Mouse (Mus musculus): ENCODE measurements around the gene Sik1. TPM values are rescaled to one million over a fixed set of nuclear protein-coding genes. Genes with fewer than 3 reads are reported as not detected.

Gene Sik1
- total RNA-seq, 2 experiments from 2014 or later: 1.5 to 3.5 TPM

GRCm38 (mm10) chr17:31877181-31877581 is 21.6 kb upstream of the Sik1 start:
- ATAC-seq (replicated peaks; ENCODE audit: low FRiP score, poor library complexity, severe bottlenecking): no peak

GRCm38 (mm10) chr17:31876775-31877174 is 21.2 kb upstream of the Sik1 start:
- ATAC-seq (replicated peaks; ENCODE audit: low FRiP score, poor library complexity, severe bottlenecking): no peak

- no peak for ATAC-seq (replicated peaks; ENCODE audit: low FRiP score, poor library complexity, severe bottlenecking)
Observed at GRCm38 (mm10) chr17:31875326-31875930, 19.8 kb upstream of the Sik1 start.

GRCm38 (mm10) chr17:31874691-31875090 is 19.1 kb upstream of the Sik1 start:
- ATAC-seq (replicated peaks; ENCODE audit: low FRiP score, poor library complexity, severe bottlenecking): no peak

GRCm38 (mm10) chr17:31873973-31874372 is 18.4 kb upstream of the Sik1 start:
- no peak for ATAC-seq (replicated peaks; ENCODE audit: low FRiP score, poor library complexity, severe bottlenecking)

GRCm38 (mm10) chr17:31873185-31873870 is 17.7 kb upstream of the Sik1 start:
- ATAC-seq (replicated peaks; ENCODE audit: low FRiP score, poor library complexity, severe bottlenecking): no peak

GRCm38 (mm10) chr17:31872826-31873165 is 17.2 kb upstream of the Sik1 start:
- 0 out of 2 replicates have a peak, but pooled peaks have one; percentile 22 for ATAC-seq (replicated peaks; ENCODE audit: low FRiP score, poor library complexity, severe bottlenecking)

GRCm38 (mm10) chr17:31871968-31872825 is 16.6 kb upstream of the Sik1 start:
- no peak for ATAC-seq (replicated peaks; ENCODE audit: low FRiP score, poor library complexity, severe bottlenecking)

GRCm38 (mm10) chr17:31870931-31871421 is 15.4 kb upstream of the Sik1 start:
- ATAC-seq (replicated peaks; ENCODE audit: low FRiP score, poor library complexity, severe bottlenecking): no peak

GRCm38 (mm10) chr17:31870446-31870845 is 14.8 kb upstream of the Sik1 start:
- ATAC-seq (replicated peaks; ENCODE audit: low FRiP score, poor library complexity, severe bottlenecking): no peak

GRCm38 (mm10) chr17:31868076-31868475 is 12.5 kb upstream of the Sik1 start:
- ATAC-seq (replicated peaks; ENCODE audit: low FRiP score, poor library complexity, severe bottlenecking): no peak

GRCm38 (mm10) chr17:31867061-31867460 is 11.5 kb upstream of the Sik1 start:
- no peak for ATAC-seq (replicated peaks; ENCODE audit: low FRiP score, poor library complexity, severe bottlenecking)

GRCm38 (mm10) chr17:31865636-31866035 is 10.0 kb upstream of the Sik1 start:
- ATAC-seq (replicated peaks; ENCODE audit: low FRiP score, poor library complexity, severe bottlenecking): no peak

GRCm38 (mm10) chr17:31864666-31865450 is 9.3 kb upstream of the Sik1 start:
- no peak for ATAC-seq (replicated peaks; ENCODE audit: low FRiP score, poor library complexity, severe bottlenecking)

GRCm38 (mm10) chr17:31863151-31863815 is 7.7 kb upstream of the Sik1 start:
- ATAC-seq (replicated peaks; ENCODE audit: low FRiP score, poor library complexity, severe bottlenecking): no peak

GRCm38 (mm10) chr17:31862136-31862535 is 6.5 kb upstream of the Sik1 start:
- no peak for ATAC-seq (replicated peaks; ENCODE audit: low FRiP score, poor library complexity, severe bottlenecking)

- no peak for ATAC-seq (replicated peaks; ENCODE audit: low FRiP score, poor library complexity, severe bottlenecking)
Observed at GRCm38 (mm10) chr17:31861661-31862060, 6.1 kb upstream of the Sik1 start.

GRCm38 (mm10) chr17:31860856-31861255 is 5.3 kb upstream of the Sik1 start:
- no peak for ATAC-seq (replicated peaks; ENCODE audit: low FRiP score, poor library complexity, severe bottlenecking)

- no peak for ATAC-seq (replicated peaks; ENCODE audit: low FRiP score, poor library complexity, severe bottlenecking)
Observed at GRCm38 (mm10) chr17:31859367-31859766, 3.8 kb upstream of the Sik1 start.
